ENCODE assay signal across 9 mouse cellular contexts in the genomic region with DNA sequence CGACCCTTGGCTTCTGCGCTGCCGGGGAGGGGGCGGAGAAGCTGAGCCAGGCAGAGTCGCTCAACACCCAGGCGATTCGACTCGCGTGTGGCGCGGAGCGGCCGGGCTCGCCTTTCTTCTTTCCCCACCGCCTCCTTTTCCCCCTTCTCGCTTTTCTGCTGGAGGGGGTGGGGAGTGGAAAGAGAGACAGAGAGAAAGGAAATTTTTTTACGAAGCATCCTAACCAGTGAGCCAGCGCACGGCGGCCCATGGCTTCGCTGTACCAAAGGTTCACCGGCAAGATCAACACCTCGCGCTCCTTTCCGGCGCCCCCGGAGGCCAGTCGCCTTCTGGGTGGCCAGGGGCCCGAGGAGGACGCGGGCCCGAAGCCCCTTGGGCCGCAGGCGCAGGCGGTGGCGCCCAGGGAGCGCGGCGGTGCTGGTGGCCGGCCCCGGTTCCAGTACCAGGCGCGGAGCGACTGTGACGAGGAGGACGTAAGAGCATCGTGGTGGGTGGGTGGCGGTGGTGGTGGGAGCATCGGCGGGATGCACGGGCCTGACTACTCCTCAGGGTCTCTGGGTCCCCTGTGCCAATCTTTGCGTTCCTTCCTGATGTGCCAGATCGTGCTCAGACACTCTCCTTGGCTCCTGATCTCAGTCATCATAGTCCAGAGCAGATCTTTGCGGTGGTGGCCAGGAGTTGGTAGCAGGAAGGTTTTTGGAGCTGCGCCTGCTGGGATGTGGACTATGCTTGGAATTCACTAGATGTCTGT.
DNase-seq lines count a peak whose midpoint lies in the region; ATAC-seq and TF ChIP-seq lines count a peak whose summit lies in the region.
"Had no signal": no experiment of that assay in that cellular context is flagged by ENCODE, and none has a peak within 500 bp of the region (broad histone marks: within the 10 kb centered on the region; RNA-seq: fewer than 3 reads in every experiment).

No protein-coding gene starts in this region.

- H3K4me3 ChIP-seq in lung, embryonic 14.5 days (ENCODE audit: low read depth, low read length): peak overlapping the region; percentile 25
- peak overlapping the region; percentile 27 for H3K4me3 ChIP-seq in embryonic facial prominence, embryonic 11.5 days (ENCODE audit: low read depth, low read length)
- H3K4me3 ChIP-seq in intestine, embryonic 14.5 days (ENCODE audit: low read depth, low read length): peak overlapping the region; percentile 20
- H3K4me3 ChIP-seq in midbrain, embryonic 16.5 days (ENCODE audit: low read depth, low read length): peak overlapping the region; percentile 52

- no peak for TF ChIP-seq CTCF in lung, embryonic 14.5 days (IDR thresholded peaks at IDR 0.05; ENCODE audit: low read depth)

- WGBS in lung, embryonic 14.5 days: 2% methylated on average over 54 of the region's 55 CpGs
- WGBS in embryonic facial prominence, embryonic 11.5 days: 2% methylated on average over 53 of the region's 55 CpGs
- WGBS in intestine, embryonic 14.5 days: 2% methylated on average over 54 of the region's 55 CpGs
- 1% methylated on average over 53 of the region's 55 CpGs for WGBS in midbrain, embryonic 16.5 days

- 0 out of 2 replicates have a peak, but pooled peaks have one; percentile 31 for ATAC-seq in lung, embryonic 14.5 days (ENCODE audit: insufficient read depth)
- ATAC-seq in embryonic facial prominence, embryonic 11.5 days (replicated peaks; ENCODE audit: insufficient number of reproducible peaks, low FRiP score, low TSS enrichment, low read depth): no peak
- no peak for ATAC-seq in intestine, embryonic 14.5 days (replicated peaks; ENCODE audit: low FRiP score, low TSS enrichment, low read depth)
- ATAC-seq in midbrain, embryonic 16.5 days: peak; percentile 71

- no peaks in the 10 kb centered on the region for H3K9me3 ChIP-seq in lung, embryonic 14.5 days (ENCODE audit: low read depth, low read length)
- no peaks in the 10 kb centered on the region for H3K9me3 ChIP-seq in embryonic facial prominence, embryonic 11.5 days (replicated peaks; ENCODE audit: control insufficient read depth, low read length)
- no peaks in the 10 kb centered on the region for H3K9me3 ChIP-seq in intestine, embryonic 14.5 days (ENCODE audit: control insufficient read depth, low read length)
- H3K9me3 ChIP-seq in midbrain, embryonic 16.5 days (replicated peaks; ENCODE audit: control insufficient read depth, low read length, poor library complexity, severe bottlenecking): no peaks in the 10 kb centered on the region

- no peaks in the 10 kb centered on the region for H3K36me3 ChIP-seq in lung, embryonic 14.5 days (ENCODE audit: insufficient read depth)
- no peaks in the 10 kb centered on the region for H3K36me3 ChIP-seq in embryonic facial prominence, embryonic 11.5 days (replicated peaks; ENCODE audit: control insufficient read depth, insufficient read depth, low read depth, low read length)
- no peaks in the 10 kb centered on the region for H3K36me3 ChIP-seq in intestine, embryonic 14.5 days (ENCODE audit: control insufficient read depth, insufficient read depth, low read length)
- H3K36me3 ChIP-seq in midbrain, embryonic 16.5 days (ENCODE audit: control insufficient read depth, insufficient read depth, low read length): no peaks in the 10 kb centered on the region

- no peak overlapping the region for H3K27ac ChIP-seq in lung, embryonic 14.5 days (ENCODE audit: low read depth)
- H3K27ac ChIP-seq in embryonic facial prominence, embryonic 11.5 days (replicated peaks; ENCODE audit: low read depth, low read length): no peak overlapping the region
- H3K27ac ChIP-seq in intestine, embryonic 14.5 days (ENCODE audit: low read depth): no peak overlapping the region
- peak overlapping the region; percentile 78 for H3K27ac ChIP-seq in midbrain, embryonic 16.5 days (ENCODE audit: low read length)
- H3K27ac ChIP-seq: liver, embryonic 14.5 days had no signal

- peak overlapping the region; percentile 55 for H3K4me2 ChIP-seq in lung, embryonic 14.5 days
- peak overlapping the region; percentile 41 for H3K4me2 ChIP-seq in embryonic facial prominence, embryonic 11.5 days (ENCODE audit: low read depth, low read length)
- peak overlapping the region; percentile 38 for H3K4me2 ChIP-seq in intestine, embryonic 14.5 days (ENCODE audit: low read length)
- peak overlapping the region; percentile 78 for H3K4me2 ChIP-seq in midbrain, embryonic 16.5 days (ENCODE audit: low read length)

- DNase-seq in lung, embryonic 14.5 days: peak; percentile 4
- no peak for DNase-seq in lung, postnatal 4 days
- peak; percentile 9 for DNase-seq in embryonic facial prominence, embryonic 11.5 days (ENCODE audit: low spot score)
- no peak for DNase-seq in intestine, embryonic 14.5 days (ENCODE audit: low spot score)
- DNase-seq in thymus, postnatal 10 days (ENCODE audit: low spot score in 2 of 2): no peak
- no peak for DNase-seq in adrenal gland, postnatal 36 days
- no peak for DNase-seq in ovary, postnatal 36 days (ENCODE audit: low spot score)

- no peak overlapping the region for H3K9ac ChIP-seq in lung, embryonic 14.5 days
- H3K9ac ChIP-seq in embryonic facial prominence, embryonic 11.5 days (replicated peaks; ENCODE audit: low read length): no peak overlapping the region; the same call in 1 of the 2 replicates
- H3K9ac ChIP-seq in intestine, embryonic 14.5 days (ENCODE audit: low read length): no peak overlapping the region
- peak overlapping the region; percentile 82 for H3K9ac ChIP-seq in midbrain, embryonic 16.5 days (ENCODE audit: low read depth, low read length)
- H3K9ac ChIP-seq: liver, embryonic 14.5 days had no signal

- H3K4me1 ChIP-seq in lung, embryonic 14.5 days (ENCODE audit: insufficient read depth): no peaks in the 10 kb centered on the region
- peaks cover 3% of the 10 kb centered on the region; the same call in 1 of the 2 replicates for H3K4me1 ChIP-seq in embryonic facial prominence, embryonic 11.5 days (ENCODE audit: control insufficient read depth, insufficient read depth, low read length)
- no peaks in the 10 kb centered on the region for H3K4me1 ChIP-seq in intestine, embryonic 14.5 days (replicated peaks; ENCODE audit: control insufficient read depth, insufficient read depth, low read length)
- peaks cover 21% of the 10 kb centered on the region for H3K4me1 ChIP-seq in midbrain, embryonic 16.5 days (ENCODE audit: control insufficient read depth, insufficient read depth, low read length)

- peaks cover 18% of the 10 kb centered on the region for H3K27me3 ChIP-seq in lung, embryonic 14.5 days (ENCODE audit: insufficient read depth, low read length)
- H3K27me3 ChIP-seq in embryonic facial prominence, embryonic 11.5 days (ENCODE audit: control insufficient read depth, insufficient read depth, low read length): peaks cover 11% of the 10 kb centered on the region
- H3K27me3 ChIP-seq in intestine, embryonic 14.5 days (replicated peaks; ENCODE audit: control insufficient read depth, insufficient read depth, low read length): peaks cover 29% of the 10 kb centered on the region
- no peaks in the 10 kb centered on the region for H3K27me3 ChIP-seq in midbrain, embryonic 16.5 days (ENCODE audit: control insufficient read depth, insufficient read depth, low read depth, low read length)

Comparison
In these comparisons a context has a peak if more than half of its experiments do, and no peak if none do; other contexts are left out.
1. DNase-seq: peak in lung, embryonic 14.5 days (single experiment) and embryonic facial prominence, embryonic 11.5 days (single experiment); none in lung, postnatal 4 days (0 of 2), intestine, embryonic 14.5 days (single experiment), thymus, postnatal 10 days (0 of 2), adrenal gland, postnatal 36 days (0 of 2) and ovary, postnatal 36 days (single experiment).
2. ATAC-seq: peak in lung, embryonic 14.5 days (single experiment) and midbrain, embryonic 16.5 days (single experiment); none in embryonic facial prominence, embryonic 11.5 days (single experiment) and intestine, embryonic 14.5 days (single experiment).
3. Peak in every context shown above with its lines, with median percentiles within 50 percentile points of each other: H3K4me2 ChIP-seq and H3K4me3 ChIP-seq.